Mouse (Mus musculus) forebrain, embryonic 16.5 days (tissue): ENCODE measurements around the gene Slc44a3. TPM values are rescaled to one million over a fixed set of nuclear protein-coding genes. Genes with fewer than 3 reads are reported as not detected.

Source experiments
- ATAC-seq: fragments of 200-750 bp; cut with Nextera tagmentation; 2 replicates; pipeline ENCODE4 v1.8.0; 2017; ENCODE audit warnings: mild to moderate bottlenecking, moderate library complexity
- H3K27ac ChIP-seq: fragments of 300-500 bp; sonication (generic); 2 replicates; pipeline ENCODE4 v1.5.1; 2014; ENCODE audit warnings: low read length, control low read depth
- H3K27me3 ChIP-seq: fragments of 300-500 bp; sonication (generic); replicated peaks from 2 replicates; pipeline ENCODE4 v1.6.1; 2014; ENCODE audit warnings: low read length; ENCODE audit not compliant: control insufficient read depth, insufficient read depth
- H3K36me3 ChIP-seq: fragments of 300-500 bp; sonication (generic); 2 replicates; pipeline ENCODE4 v1.6.1; 2014; ENCODE audit not compliant: control insufficient read depth, insufficient read depth
- H3K4me1 ChIP-seq: fragments of 300-500 bp; sonication (generic); replicated peaks from 2 replicates; pipeline ENCODE4 v1.6.1; 2014; ENCODE audit warnings: low read length; ENCODE audit not compliant: control insufficient read depth, insufficient read depth
- H3K4me2 ChIP-seq: fragments of 300-500 bp; sonication (generic); 2 replicates; pipeline ENCODE4 v1.6.1; 2014; ENCODE audit warnings: mild to moderate bottlenecking, low read length, control low read depth
- H3K4me3 ChIP-seq: fragments of 300-500 bp; sonication (generic); replicated peaks from 2 replicates; pipeline ENCODE4 v1.5.1; 2014; ENCODE audit warnings: mild to moderate bottlenecking, low read length, control low read depth
- H3K9ac ChIP-seq: fragments of 300-500 bp; sonication (generic); replicated peaks from 2 replicates; pipeline ENCODE4 v1.6.1; 2014; ENCODE audit warnings: low read depth, low read length, control low read depth
- H3K9me3 ChIP-seq: fragments of 300-500 bp; sonication (generic); 2 replicates; pipeline ENCODE4 v1.6.1; 2016; ENCODE audit warnings: low read length; ENCODE audit not compliant: control insufficient read depth
- WGBS: fragments of 180-500 bp; shearing (Covaris S2); extraction: QIAGEN DNeasy Blood & Tissue Kit; methylation state at CpG from one replicate; pipeline ENCODE4 v1.1.7; 2014; 5-methylcytosine and 5-hydroxymethylcytosine counted together
- polyA plus RNA-seq: library from polyadenylated mRNA; unstranded; fragments of >200 nt; fragmentation: Nextera tagmentation; extraction: Ambion mirVana; gene quantifications from 2 replicates; pipeline ENCODE4 v1.2.1, GENCODE M21; 2015

The Slc44a3 gene
- polyA plus RNA-seq, result 0.37 and 0.98 TPM in 2 replicates

GRCm38 (mm10) chr3:121532176-121532575 is at the start of gene Slc44a3:
Gene Slc44a3 (minus strand): TSS chr3:121532404.
- Histone ChIP-seq H3K36me3 (no peaks in the 10 kb centered on the region), H3K4me2 (peak within 1 kb of the TSS; percentile 27), H3K27me3 (0 out of 2 replicates have a peak, but pooled peaks cover 5% of the 10 kb centered on the region), H3K9ac (peak within 1 kb of the TSS; percentile 36; the same call in 1 of the 2 replicates), H3K9me3 (no peaks in the 10 kb centered on the region), H3K4me3 (peak within 1 kb of the TSS; percentile 13), H3K27ac (no peak within 1 kb of the TSS), H3K4me1 (peaks cover 6% of the 10 kb centered on the region)
- ATAC-seq, result peak; percentile 43; the same call in 1 of the 2 replicates
- WGBS, result 1% methylated on average over 24 of the region's 24 CpGs

- no peak overlapping the region for H3K4me3 ChIP-seq
- no peaks in the 10 kb centered on the region for H3K9me3 ChIP-seq
- H3K27me3 ChIP-seq, result no peaks in the 10 kb centered on the region
- ATAC-seq, result no peak
- H3K9ac ChIP-seq, result no peak overlapping the region
- H3K4me1 ChIP-seq, result no peaks in the 10 kb centered on the region
- H3K27ac ChIP-seq, result no peak overlapping the region
- no peak overlapping the region for H3K4me2 ChIP-seq
- WGBS, result 94% methylated on average over 6 of the region's 6 CpGs
- H3K36me3 ChIP-seq, result no peaks in the 10 kb centered on the region
Observed at GRCm38 (mm10) chr3:121579880-121580549, 47.8 kb upstream of the Slc44a3 start.

GRCm38 (mm10) chr3:121579402-121579801 is 47.2 kb upstream of the Slc44a3 start:
- WGBS, result 95% methylated on average over 5 of the region's 5 CpGs
- Histone ChIP-seq H3K27ac (no peak overlapping the region), H3K4me2 (no peak overlapping the region), H3K27me3 (no peaks in the 10 kb centered on the region), H3K9me3 (no peaks in the 10 kb centered on the region), H3K9ac (no peak overlapping the region), H3K36me3 (no peaks in the 10 kb centered on the region), H3K4me1 (no peaks in the 10 kb centered on the region), H3K4me3 (no peak overlapping the region)
- no peak for ATAC-seq

DNA sequence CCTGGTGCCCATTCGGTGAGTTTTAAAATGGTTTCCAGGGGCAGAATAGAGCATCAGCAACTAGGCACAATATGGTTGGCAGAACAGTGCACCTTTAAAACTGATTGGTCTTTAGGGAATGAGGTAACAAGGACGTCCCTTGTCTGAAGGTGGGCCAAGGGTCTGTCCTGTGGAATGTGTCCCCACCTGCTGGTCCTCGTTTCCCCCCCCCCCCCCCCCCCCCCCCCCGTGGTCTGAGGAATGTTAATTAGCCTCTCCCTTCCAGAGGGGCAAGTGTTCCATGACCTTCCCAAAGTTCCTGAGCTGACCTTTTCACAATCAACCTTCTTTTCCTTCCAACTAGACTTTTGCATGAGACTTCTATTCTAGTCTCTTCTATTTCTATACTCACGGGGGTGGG is 46.5 kb upstream of the Slc44a3 start:
- H3K9ac ChIP-seq, result no peak overlapping the region
- WGBS, result 62% methylated on average over 3 of the region's 5 CpGs
- no peak overlapping the region for H3K27ac ChIP-seq
- H3K4me1 ChIP-seq, result no peaks in the 10 kb centered on the region
- H3K9me3 ChIP-seq, result no peaks in the 10 kb centered on the region
- no peaks in the 10 kb centered on the region for H3K36me3 ChIP-seq
- ATAC-seq, result no peak
- H3K4me3 ChIP-seq, result no peak overlapping the region
- H3K27me3 ChIP-seq, result no peaks in the 10 kb centered on the region
- H3K4me2 ChIP-seq, result no peak overlapping the region

- Histone ChIP-seq H3K4me3 (no peak overlapping the region), H3K9ac (no peak overlapping the region), H3K27me3 (no peaks in the 10 kb centered on the region), H3K9me3 (no peaks in the 10 kb centered on the region), H3K4me1 (no peaks in the 10 kb centered on the region), H3K4me2 (no peak overlapping the region), H3K27ac (no peak overlapping the region), H3K36me3 (no peaks in the 10 kb centered on the region)
- ATAC-seq, result no peak
- WGBS, result 94% methylated on average over 5 of the region's 5 CpGs
Observed at GRCm38 (mm10) chr3:121577641-121578040, 45.4 kb upstream of the Slc44a3 start.

DNA sequence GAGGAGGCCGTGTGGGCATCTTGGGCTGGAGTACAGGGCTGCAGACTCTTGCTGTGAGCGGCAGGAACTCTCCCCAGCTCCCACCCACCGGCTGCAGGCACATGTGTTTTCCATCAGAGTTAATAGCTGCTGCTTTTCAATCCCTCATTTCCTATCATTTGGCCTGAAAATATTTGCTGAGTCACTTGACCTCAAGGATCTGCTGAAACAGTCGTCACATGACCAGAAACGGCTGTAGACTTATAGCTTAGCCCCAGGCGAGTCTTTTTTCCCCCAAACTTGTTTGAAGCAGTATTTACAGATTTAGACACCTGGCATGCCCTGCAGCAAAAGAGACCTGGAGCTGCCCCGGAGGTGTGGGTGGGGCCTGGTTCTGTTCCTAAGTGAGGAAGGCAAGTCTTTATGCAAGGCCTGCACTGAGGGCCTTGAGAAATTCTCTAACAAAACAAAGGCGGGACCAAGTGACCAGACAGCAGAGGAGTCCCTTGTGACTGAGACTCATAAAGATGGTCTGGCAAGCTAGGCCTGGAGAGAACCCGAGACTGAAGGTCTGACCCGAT is 44.9 kb upstream of the Slc44a3 start:
- ATAC-seq, result no peak
- no peak overlapping the region for H3K9ac ChIP-seq
- 62% methylated on average over 10 of the region's 10 CpGs for WGBS
- H3K27me3 ChIP-seq, result no peaks in the 10 kb centered on the region
- no peak overlapping the region for H3K27ac ChIP-seq
- H3K9me3 ChIP-seq, result no peaks in the 10 kb centered on the region
- H3K36me3 ChIP-seq, result no peaks in the 10 kb centered on the region
- H3K4me2 ChIP-seq, result no peak overlapping the region
- H3K4me3 ChIP-seq, result no peak overlapping the region
- H3K4me1 ChIP-seq, result no peaks in the 10 kb centered on the region

DNA sequence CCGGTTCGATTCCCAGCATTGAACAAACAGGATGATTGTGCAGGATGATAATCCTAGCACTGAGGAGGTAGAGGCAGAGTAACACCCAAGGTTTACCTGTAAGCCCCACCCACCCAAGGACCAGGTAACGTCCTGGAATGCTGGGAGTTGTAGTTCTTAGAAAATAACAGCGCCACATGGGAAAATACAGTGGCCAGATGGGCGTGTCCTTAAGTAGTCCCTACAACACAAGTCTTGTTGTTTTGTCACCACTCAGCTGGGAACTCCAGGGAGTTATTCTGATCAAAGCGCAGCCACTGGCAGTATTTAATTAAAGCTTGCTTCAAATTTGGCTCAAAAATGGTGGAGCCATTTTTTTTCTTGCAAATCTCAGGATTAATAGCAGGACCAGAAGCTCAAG is 44.2 kb upstream of the Slc44a3 start:
- Histone ChIP-seq H3K27me3 (no peaks in the 10 kb centered on the region), H3K9ac (no peak overlapping the region), H3K36me3 (no peaks in the 10 kb centered on the region), H3K4me2 (no peak overlapping the region), H3K4me3 (no peak overlapping the region), H3K27ac (no peak overlapping the region), H3K9me3 (no peaks in the 10 kb centered on the region), H3K4me1 (no peaks in the 10 kb centered on the region)
- 52% methylated on average over 6 of the region's 6 CpGs for WGBS
- ATAC-seq, result no peak

DNA sequence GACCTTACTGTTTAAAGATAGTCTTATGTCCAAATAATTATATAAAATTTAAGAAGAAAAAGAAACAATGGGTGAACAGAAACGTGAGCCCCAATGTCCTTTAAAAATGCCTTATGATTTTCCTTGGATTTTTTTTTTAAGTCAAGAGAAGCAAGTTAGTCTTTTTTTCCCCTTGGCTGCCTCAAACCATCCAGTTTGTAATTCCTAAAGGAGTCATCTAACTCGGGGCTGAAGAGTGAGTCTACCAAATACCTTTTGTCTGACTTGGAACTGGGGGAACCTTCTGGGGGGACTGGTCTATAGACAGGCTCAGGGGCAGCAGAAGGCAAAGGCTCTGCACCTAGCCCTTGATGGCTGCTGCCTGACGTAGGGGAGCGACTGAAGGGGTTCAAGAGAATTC is 42.2 kb upstream of the Slc44a3 start:
- Histone ChIP-seq H3K9me3 (no peaks in the 10 kb centered on the region), H3K27me3 (no peaks in the 10 kb centered on the region), H3K4me1 (no peaks in the 10 kb centered on the region), H3K36me3 (no peaks in the 10 kb centered on the region), H3K9ac (no peak overlapping the region), H3K4me2 (no peak overlapping the region), H3K4me3 (no peak overlapping the region), H3K27ac (no peak overlapping the region)
- 91% methylated on average over 4 of the region's 4 CpGs for WGBS
- ATAC-seq, result no peak

DNA sequence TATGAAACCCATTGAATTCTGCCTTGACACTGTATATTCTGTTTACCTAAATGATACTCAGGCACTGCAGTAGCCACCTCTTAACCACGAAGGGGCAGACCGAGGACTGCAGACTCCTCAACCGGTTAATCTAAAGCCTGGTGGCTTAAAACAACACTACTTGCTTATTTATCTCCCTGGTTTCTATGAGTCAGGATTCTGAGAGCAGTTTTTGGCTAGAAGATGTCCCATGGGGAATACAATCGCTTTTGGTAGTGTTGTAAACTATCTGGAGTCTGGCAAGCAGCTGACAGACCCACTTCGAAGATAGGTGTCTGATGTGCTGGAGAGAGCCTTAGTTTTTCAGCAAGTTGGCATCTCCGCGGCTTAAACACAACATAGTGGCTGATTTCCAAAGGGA is 41.7 kb upstream of the Slc44a3 start:
- 91% methylated on average over 7 of the region's 7 CpGs for WGBS
- no peak overlapping the region for H3K9ac ChIP-seq
- no peaks in the 10 kb centered on the region for H3K9me3 ChIP-seq
- no peak for ATAC-seq
- no peaks in the 10 kb centered on the region for H3K27me3 ChIP-seq
- H3K4me1 ChIP-seq, result no peaks in the 10 kb centered on the region
- no peak overlapping the region for H3K4me3 ChIP-seq
- H3K4me2 ChIP-seq, result no peak overlapping the region
- no peak overlapping the region for H3K27ac ChIP-seq
- no peaks in the 10 kb centered on the region for H3K36me3 ChIP-seq
